ENCODE assay signal across 13 mouse cellular contexts in the genomic region with DNA sequence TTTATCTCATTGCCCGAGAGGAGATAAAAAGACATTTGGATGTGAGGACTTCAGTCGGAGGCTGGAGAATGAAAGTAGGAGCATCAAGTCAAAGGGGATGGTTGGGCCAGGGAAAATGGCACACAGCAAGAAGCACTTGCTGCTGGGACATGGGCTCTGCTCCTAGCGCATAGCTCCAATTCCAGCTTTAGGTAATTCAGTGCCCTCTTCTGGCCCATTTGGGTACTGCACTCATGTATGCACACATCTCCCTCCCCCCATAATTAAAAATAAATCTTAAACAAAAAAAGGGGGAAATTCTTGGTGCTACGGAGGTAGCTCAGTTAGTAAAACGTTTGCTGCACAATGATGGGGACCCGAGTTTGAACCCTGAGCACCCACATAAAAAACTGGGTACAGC. TPM values are rescaled to one million over a fixed set of nuclear protein-coding genes. Genes with fewer than 3 reads are reported as not detected.
DNase-seq lines count a peak whose midpoint lies in the region; ATAC-seq lines count a peak whose summit lies in the region.
"Had no signal": no experiment of that assay in that cellular context is flagged by ENCODE, and none has a peak within 500 bp of the region (broad histone marks: within the 10 kb centered on the region; RNA-seq: fewer than 3 reads in every experiment).

No protein-coding gene starts in this region.

- no peak overlapping the region for H3K9ac ChIP-seq in limb, embryonic 11.5 days (ENCODE audit: low read length)
- H3K9ac ChIP-seq: embryonic facial prominence, embryonic 15.5 days; heart, embryonic 12.5 days had no signal

- WGBS in limb, embryonic 11.5 days = 84% methylated on average over 6 of the region's 6 CpGs

- no peak overlapping the region for H3K4me2 ChIP-seq in limb, embryonic 11.5 days (ENCODE audit: low read depth, severe bottlenecking)
- H3K4me2 ChIP-seq: embryonic facial prominence, embryonic 15.5 days; heart, embryonic 12.5 days had no signal

- H3K4me3 ChIP-seq in limb, embryonic 11.5 days (ENCODE audit: low read depth, low read length) = no peak overlapping the region
- H3K4me3 ChIP-seq: embryonic facial prominence, embryonic 15.5 days; heart, embryonic 12.5 days had no signal

- no peak for ATAC-seq in limb, embryonic 11.5 days (ENCODE audit: insufficient number of reproducible peaks, low FRiP score, low TSS enrichment, low read depth)

- peak; percentile 47 to 51 for DNase-seq in kidney, postnatal 4 days
- no peak for DNase-seq in kidney, adult 18-20 months
- DNase-seq in retina, postnatal 1 day = peak; percentile 27
- no peak for DNase-seq in retina, embryonic 14.5 days (ENCODE audit: low spot score)
- DNase-seq in ZHBTc4 (ENCODE audit: low read depth, low spot score) = peak; percentile 85
- DNase-seq in limb, embryonic 11.5 days (ENCODE audit: low spot score) = peak; percentile 60
- no peak for DNase-seq in spleen, postnatal 36 days (ENCODE audit: low spot score in 2 of 2)
- DNase-seq: right cerebral cortex, adult 18-20 months; thymus, adult 18-20 months had no signal

- no peaks in the 10 kb centered on the region for H3K36me3 ChIP-seq in limb, embryonic 11.5 days (ENCODE audit: control insufficient read depth, insufficient read depth, low read length)
- H3K36me3 ChIP-seq: embryonic facial prominence, embryonic 15.5 days; heart, embryonic 12.5 days had no signal

- H3K27me3 ChIP-seq in limb, embryonic 11.5 days (ENCODE audit: control insufficient read depth, insufficient read depth, low read length) = no peaks in the 10 kb centered on the region
- H3K27me3 ChIP-seq: embryonic facial prominence, embryonic 15.5 days; heart, embryonic 12.5 days had no signal

- H3K9me3 ChIP-seq in limb, embryonic 11.5 days (ENCODE audit: control insufficient read depth, low read length) = no peaks in the 10 kb centered on the region
- H3K9me3 ChIP-seq: embryonic facial prominence, embryonic 15.5 days; heart, embryonic 12.5 days had no signal

- H3K27ac ChIP-seq in limb, embryonic 11.5 days (replicated peaks; ENCODE audit: low read depth, low read length) = no peak overlapping the region
- H3K27ac ChIP-seq: embryonic facial prominence, embryonic 15.5 days had no signal

- no peaks in the 10 kb centered on the region for H3K4me1 ChIP-seq in limb, embryonic 11.5 days (ENCODE audit: control insufficient read depth, insufficient read depth, low read length)
- H3K4me1 ChIP-seq: embryonic facial prominence, embryonic 15.5 days had no signal

RNA-seq across cellular contexts. Expression of a gene that starts 9.5 kb away (rescaled TPM):
- polyA plus RNA-seq in limb, embryonic 11.5 days (2014; fragmentation: Nextera tagmentation; extraction: Ambion mirVana) = not detected in 2 replicates
- polyA plus RNA-seq: embryonic facial prominence, embryonic 15.5 days; heart, embryonic 12.5 days; intestine, embryonic 14.5 days; lung, embryonic 16.5 days had no signal

Comparison
In these comparisons a context has a peak if more than half of its experiments do, and no peak if none do; other contexts are left out.
1. DNase-seq: peak in kidney, postnatal 4 days (2 of 2), retina, postnatal 1 day (single experiment), ZHBTc4 (single experiment) and limb, embryonic 11.5 days (single experiment); none in kidney, adult 18-20 months (single experiment), retina, embryonic 14.5 days (single experiment) and spleen, postnatal 36 days (0 of 2).